Mouse (Mus musculus) adrenal gland, postnatal 14 days (tissue): ENCODE results near the gene Cnr2. TPM values are rescaled to one million over a fixed set of nuclear protein-coding genes. Genes with fewer than 3 reads are reported as not detected.

Source experiments
- DNase-seq: peaks from one replicate; pipeline ENCODE4 v3.0.0; 2021; ENCODE audit warnings: mixed read lengths
- total RNA-seq: library from RNA; stranded (reverse); gene quantifications from 2 replicates; pipeline ENCODE4 v1.2.3, GENCODE M21; 2021

Gene Cnr2
- total RNA-seq, 1 experiment from 2014 or later, result 1.9 TPM

DNA sequence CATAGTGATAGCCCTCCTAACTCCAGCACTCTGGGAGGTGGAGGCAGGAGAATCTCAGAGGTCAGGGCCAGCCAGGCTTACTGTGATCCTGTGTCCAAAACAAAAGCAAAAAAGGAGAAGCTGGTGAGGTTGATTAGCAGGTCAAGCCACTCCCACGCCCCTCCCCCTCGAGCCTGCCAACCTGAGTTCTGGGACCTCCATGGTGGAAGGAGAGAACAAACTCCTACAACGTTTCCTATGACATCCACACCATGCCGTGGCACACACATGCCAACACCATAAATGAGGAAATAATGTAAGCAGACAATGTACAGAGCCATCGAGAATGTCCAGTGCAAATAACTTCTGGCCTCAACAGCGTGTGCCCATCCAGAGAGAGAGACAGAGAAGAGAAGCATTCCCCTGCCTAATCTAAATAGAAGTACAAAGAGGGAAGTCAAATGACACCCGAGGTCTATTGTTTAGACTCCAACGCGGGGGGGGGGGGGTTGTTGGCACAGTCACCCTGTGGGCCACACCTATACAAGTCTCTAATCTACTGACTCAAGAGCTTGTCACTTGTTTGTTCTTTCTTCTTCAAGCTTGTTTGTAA is 19.1 kb upstream of the Cnr2 start:
- DNase-seq, result peak; percentile 78

GRCm38 (mm10) chr4:135876583-135877020 is 18.6 kb upstream of the Cnr2 start:
- peak; percentile 83 for DNase-seq

- peak; percentile 43 for DNase-seq
Observed at GRCm38 (mm10) chr4:135877742-135878141, 17.5 kb upstream of the Cnr2 start.

DNA sequence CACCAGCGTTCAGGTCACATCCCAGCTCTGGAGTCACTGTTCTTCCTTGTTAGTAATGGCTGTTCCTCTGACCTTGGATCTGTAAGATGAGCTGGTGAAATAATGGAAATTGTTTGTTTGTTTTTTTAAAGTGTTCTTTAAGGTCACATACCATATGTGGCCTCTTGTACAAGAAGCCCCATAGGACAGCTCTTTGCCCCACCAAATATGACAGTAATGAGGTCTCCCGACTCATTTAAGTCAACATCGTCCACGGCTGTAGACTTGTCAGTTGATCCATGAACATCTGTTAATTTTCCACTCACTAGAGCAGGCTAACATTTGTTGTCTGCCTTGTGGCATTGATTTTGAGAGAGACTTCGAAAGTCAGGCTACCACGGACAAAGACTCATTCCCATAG is 16.2 kb upstream of the Cnr2 start:
- DNase-seq, result no peak

GRCm38 (mm10) chr4:135880018-135880417 is 15.2 kb upstream of the Cnr2 start:
- DNase-seq, result no peak

GRCm38 (mm10) chr4:135880576-135880975 is 14.6 kb upstream of the Cnr2 start:
- no peak for DNase-seq

GRCm38 (mm10) chr4:135882023-135882422 is 13.2 kb upstream of the Cnr2 start:
- no peak for DNase-seq

DNA sequence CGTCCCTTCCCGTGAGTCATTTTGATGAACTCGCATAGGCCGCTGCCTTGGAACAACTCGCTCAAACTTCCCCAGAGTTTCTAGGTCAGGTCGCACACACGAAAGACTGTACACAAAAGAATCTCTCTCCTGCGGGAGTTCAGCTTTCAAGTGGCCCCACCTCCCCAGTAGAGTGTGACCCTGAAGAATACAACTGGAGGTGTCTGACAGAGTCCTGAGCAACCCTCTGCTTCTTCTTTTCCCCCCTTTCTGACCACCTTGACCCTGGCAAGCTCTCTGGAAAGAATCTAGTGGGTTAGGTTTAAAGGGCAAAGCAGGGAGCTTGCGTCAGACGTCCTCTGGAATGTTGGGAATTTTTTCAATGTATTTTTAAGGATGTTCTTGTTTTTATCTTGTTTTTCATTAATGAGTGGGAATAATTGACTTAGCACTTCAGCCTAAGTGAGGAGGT is 11.8 kb upstream of the Cnr2 start:
- peak; percentile 71 for DNase-seq

DNA sequence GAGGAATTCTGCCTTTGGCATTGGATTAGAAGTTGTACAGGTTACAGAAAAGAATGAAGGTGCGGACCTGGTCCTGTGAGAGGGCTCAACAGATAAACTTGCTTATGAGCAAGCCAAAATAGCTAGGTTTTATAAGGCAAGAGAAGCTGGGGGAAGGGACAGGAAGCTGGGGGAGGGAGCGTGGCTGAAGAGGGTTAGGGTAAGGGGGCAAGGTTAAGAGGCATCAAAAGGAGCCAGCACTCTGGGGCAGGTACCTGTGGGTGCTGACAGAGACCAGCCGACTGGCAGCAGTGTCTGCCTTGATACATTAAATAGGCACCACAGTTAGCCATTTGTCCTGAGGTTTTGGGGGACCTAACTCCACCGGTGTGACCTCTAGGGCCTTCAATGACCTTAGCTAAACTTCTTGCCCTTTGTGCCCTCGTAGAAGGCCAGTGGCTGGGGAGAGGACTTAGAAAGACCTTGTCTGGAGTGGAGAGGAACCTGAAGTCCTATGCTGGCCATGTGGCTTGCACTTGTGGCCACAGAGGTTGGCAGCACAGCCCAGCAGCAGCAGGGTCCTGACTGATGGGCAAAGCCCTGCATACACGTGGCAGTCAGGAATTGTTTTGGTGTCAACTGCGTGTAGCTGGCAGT is 11.2 kb upstream of the Cnr2 start:
- DNase-seq, result peak; percentile 23

- DNase-seq, result no peak
Observed at GRCm38 (mm10) chr4:135884531-135884930, 10.7 kb upstream of the Cnr2 start.

DNA sequence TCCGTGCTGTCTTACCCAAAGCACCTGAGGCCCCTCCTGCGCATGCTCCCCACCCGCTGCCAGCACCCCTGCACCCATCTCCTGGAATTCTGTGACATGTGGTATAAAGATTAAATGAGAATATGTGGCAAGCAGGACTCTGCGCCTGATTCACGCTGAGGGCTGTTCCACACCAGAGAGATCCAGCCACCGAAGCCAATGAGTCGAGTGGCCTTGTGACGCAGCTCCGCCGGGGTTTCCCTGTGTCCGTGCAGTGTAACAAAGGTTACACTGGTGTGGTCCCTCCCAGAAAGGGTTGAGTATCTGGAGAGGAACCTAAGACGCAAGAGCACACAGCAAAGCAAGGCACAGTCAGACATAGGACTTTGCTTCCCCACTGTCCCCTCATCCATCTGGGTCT is 9.5 kb upstream of the Cnr2 start:
- peak; percentile 74 for DNase-seq

- no peak for DNase-seq
Observed at GRCm38 (mm10) chr4:135886184-135886583, 9.0 kb upstream of the Cnr2 start.

DNA sequence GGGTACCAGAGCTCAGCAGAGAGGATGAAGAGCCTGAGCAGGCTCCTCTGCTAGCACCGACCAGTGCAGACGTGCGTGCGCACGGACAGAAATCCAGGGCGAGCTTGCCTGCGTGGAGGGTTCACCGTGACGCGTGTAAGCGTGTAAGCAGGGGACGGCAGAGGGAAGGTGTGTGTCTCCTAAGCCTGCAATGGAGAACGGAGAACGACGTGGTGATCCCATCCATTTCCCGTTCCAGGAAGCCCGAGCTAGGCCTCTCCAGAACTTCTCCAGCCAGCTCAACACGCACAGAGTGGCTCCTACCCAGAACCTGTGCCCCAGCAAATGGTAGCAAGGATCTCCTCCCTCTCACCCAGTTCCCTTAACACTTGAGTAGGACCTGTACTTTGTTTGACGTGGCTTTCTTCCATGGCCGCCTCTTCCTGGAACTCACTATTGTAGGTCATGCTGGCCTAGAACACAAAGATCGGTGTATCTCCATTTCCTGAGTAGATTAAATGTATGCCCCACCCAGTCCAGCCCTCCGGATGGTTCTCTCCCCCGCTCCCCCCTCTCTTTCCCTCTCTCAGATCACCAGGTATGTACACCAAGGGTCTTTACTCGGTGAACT is 6.6 kb upstream of the Cnr2 start:
- no peak for DNase-seq

DNA sequence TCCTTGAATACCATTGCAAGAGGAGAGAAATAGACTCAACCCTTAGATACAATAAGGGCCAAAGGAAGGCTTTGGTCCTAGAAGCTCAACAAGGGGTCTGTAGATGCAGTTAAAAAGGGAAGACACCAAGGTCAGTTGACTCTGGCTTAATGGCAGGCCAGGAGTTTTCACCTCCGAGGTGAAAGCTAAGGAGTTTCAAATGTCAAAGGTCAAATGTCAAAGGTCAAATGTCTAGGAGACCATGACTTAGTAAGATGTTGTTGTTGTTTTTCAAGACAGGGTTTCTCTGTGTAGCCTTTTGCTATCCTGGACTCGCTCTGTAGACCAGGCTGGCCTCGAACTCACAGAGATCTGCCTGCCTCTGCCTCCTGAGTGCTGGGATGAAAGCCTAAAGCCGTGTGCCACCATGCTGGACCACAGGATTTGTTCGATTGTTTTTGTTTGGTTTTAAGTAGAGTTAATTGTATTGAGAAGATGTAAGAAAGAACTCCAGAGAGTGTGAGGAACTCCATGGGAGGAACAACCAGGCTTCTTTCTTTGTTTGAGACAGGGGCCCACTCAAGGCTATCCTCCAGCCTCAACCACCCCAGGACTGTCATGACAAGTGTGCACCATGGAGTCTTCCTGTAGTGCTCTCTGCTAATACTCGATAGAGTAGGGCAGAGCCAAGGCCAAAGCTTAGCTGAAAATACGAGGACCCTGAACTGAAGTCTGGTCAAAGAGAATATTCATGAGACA is 5.9 kb upstream of the Cnr2 start:
- no peak for DNase-seq

DNA sequence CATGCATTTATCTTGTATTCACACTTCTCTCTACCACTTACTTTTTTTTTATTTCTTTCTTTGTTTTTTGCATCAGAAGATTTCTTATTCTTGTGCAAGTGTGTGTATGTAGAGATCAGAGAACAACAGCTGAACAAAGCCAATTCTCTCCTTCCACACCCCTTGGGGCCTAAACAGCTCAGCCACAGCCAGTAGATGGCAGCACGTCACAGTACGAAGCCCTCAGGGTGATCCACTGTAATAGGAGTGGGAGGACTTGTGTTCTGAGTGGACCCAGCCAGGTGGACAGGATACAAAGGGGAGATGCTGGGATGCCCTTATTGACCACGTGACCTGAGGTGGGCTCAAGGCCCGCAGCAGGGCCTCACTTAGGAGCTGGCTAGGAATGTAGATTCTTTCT is 5.3 kb upstream of the Cnr2 start:
- peak; percentile 89 for DNase-seq

DNA sequence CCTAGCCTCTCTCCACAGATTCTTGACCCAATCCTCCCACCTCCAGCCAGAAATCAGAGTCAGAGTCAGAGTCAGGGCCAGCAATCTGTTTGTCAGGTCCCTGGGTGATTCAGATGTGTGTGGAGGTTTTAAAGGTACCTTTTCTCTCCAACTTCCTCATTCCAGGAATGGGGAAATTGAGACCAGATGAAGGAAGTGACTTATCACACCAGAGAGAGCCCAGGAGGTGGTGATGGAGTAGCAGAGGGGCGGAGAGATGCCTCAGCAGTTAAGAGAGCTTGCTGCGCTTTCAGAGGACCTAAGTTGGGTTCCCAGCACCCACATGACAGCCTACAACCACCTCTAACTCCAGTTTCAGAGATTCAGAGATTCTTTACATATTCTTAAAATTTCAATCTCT is 3.7 kb upstream of the Cnr2 start:
- DNase-seq, result no peak

DNA sequence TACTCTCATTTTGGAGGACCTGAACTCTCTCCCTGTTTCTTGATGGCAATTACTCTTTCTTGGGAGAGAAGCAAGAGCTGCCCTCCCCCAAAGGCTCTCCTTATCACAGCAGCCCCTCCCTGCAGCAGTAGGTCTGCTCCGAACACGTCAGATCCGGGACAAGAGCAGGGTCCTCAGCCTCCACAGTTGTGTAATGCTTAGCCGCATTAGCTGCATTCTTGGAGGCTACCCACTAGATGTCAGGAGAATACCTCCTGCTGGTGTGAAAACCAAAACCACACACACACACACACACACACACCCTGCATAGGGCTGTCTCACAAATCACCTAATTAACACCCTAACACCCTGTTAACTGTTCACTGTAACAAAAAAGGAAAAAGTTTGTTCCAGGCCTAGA is 2.3 kb upstream of the Cnr2 start:
- no peak for DNase-seq

GRCm38 (mm10) chr4:135896157-135896556 is 963 bp downstream of the Cnr2 start:
- DNase-seq, result no peak

- DNase-seq, result peak; percentile 70
Observed at GRCm38 (mm10) chr4:135898380-135899049, 3.3 kb downstream of the Cnr2 start.

GRCm38 (mm10) chr4:135899050-135899448 is 3.9 kb downstream of the Cnr2 start:
- no peak for DNase-seq

GRCm38 (mm10) chr4:135900008-135900407 is 4.8 kb downstream of the Cnr2 start:
- no peak for DNase-seq

DNA sequence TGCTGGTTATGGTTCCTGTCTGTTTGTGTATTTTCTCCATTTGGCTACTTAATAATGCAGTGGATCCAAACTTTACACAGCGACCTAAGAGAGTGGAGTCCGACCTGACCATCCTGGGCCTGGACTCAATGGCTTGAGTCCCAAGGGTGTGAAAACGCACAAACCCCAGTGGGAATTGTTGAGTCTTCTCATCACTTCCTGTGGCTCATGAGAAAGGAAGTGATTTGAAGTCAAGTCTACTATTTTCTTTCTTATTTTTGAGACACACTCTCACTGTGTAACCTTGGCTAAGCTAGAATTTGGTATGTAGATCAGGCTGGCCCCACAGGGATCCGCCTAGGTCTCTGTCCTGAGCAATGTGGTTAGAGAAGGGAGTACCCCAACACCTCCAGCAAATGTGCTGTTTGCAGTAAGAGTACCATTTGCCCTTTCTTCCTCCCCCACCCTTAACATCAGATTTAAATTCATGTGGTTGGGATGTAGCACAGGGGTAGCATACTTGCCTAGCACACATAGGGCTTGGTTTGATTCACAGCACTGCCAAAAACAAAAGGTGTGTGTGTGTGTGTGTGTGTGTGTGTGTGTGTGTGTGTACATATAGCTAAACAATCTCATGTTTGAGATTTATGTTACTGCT is 7.5 kb downstream of the Cnr2 start:
- no peak for DNase-seq
